Mouse (Mus musculus) neural tube, embryonic 15.5 days (tissue): ENCODE measurements at regions not wholly inside any gene's neighbourhood (a gene's known extent, or its start where the extent isn't known, plus 50 kb on each side); places are given as distances from the start of the nearest gene placed in this dataset.

Experiments
- ATAC-seq: fragments of 200-750 bp; cut with Nextera tagmentation; 2 replicates; pipeline ENCODE4 v1.8.0; 2017; ENCODE audit warnings: mild to moderate bottlenecking, moderate TSS enrichment, moderate library complexity; ENCODE audit not compliant: low FRiP score
- H3K27ac ChIP-seq: fragments of 300-500 bp; sonication (generic); replicated peaks from 2 replicates; pipeline ENCODE4 v1.5.1; 2015; ENCODE audit warnings: mild to moderate bottlenecking, inconsistent platforms
- H3K27me3 ChIP-seq: fragments of 300-500 bp; sonication (generic); replicated peaks from 2 replicates; pipeline ENCODE4 v1.6.1; 2015; ENCODE audit warnings: inconsistent platforms
- H3K36me3 ChIP-seq: fragments of 300-500 bp; sonication (generic); 2 replicates; pipeline ENCODE4 v1.6.1; 2015; ENCODE audit warnings: inconsistent platforms
- H3K4me1 ChIP-seq: fragments of 300-500 bp; sonication (generic); 2 replicates; pipeline ENCODE4 v1.6.1; 2015; ENCODE audit warnings: inconsistent platforms
- H3K4me2 ChIP-seq: fragments of 300-500 bp; sonication (generic); 2 replicates; pipeline ENCODE4 v1.6.1; 2015; ENCODE audit warnings: inconsistent platforms, mild to moderate bottlenecking, moderate library complexity
- H3K4me3 ChIP-seq: fragments of 300-500 bp; sonication (generic); replicated peaks from 2 replicates; pipeline ENCODE4 v1.5.1; 2015; ENCODE audit warnings: mild to moderate bottlenecking, inconsistent platforms
- H3K9ac ChIP-seq: fragments of 300-500 bp; sonication (generic); replicated peaks from 2 replicates; pipeline ENCODE4 v1.6.1; 2015; ENCODE audit warnings: mild to moderate bottlenecking, inconsistent platforms
- H3K9me3 ChIP-seq: fragments of 300-500 bp; sonication (generic); replicated peaks from 2 replicates; pipeline ENCODE4 v1.6.1; 2016; ENCODE audit warnings: inconsistent platforms
- WGBS: fragments of 180-500 bp; shearing (Covaris S2); methylation state at CpG from one replicate; pipeline ENCODE4 v1.1.7; 2015; ENCODE audit warnings: mixed read lengths; 5-methylcytosine and 5-hydroxymethylcytosine counted together

GRCm38 (mm10) chr2:178844561-178844960 is 414.2 kb downstream of the Cdh26 start:
- Histone ChIP-seq H3K27ac (no peak overlapping the region), H3K36me3 (no peaks in the 10 kb centered on the region), H3K9ac (no peak overlapping the region), H3K4me1 (peaks cover 30% of the 10 kb centered on the region), H3K4me3 (no peak overlapping the region), H3K27me3 (no peaks in the 10 kb centered on the region), H3K9me3 (no peaks in the 10 kb centered on the region), H3K4me2 (no peak overlapping the region)
- WGBS = 58% methylated on average over 4 of the region's 4 CpGs
- ATAC-seq = no peak

- Histone ChIP-seq H3K27me3 (no peaks in the 10 kb centered on the region), H3K36me3 (no peaks in the 10 kb centered on the region), H3K9ac (no peak overlapping the region), H3K4me2 (no peak overlapping the region), H3K4me1 (no peaks in the 10 kb centered on the region), H3K9me3 (no peaks in the 10 kb centered on the region), H3K27ac (no peak overlapping the region), H3K4me3 (no peak overlapping the region)
- WGBS = 83% methylated on average over 10 of the region's 10 CpGs
- ATAC-seq = no peak
Measured at GRCm38 (mm10) chr2:178850320-178850719, 420.0 kb downstream of the Cdh26 start.

- no peak overlapping the region for H3K27ac ChIP-seq
- H3K9me3 ChIP-seq = no peaks in the 10 kb centered on the region
- no peak overlapping the region for H3K9ac ChIP-seq
- no peaks in the 10 kb centered on the region for H3K27me3 ChIP-seq
- no peak for ATAC-seq
- H3K4me1 ChIP-seq = no peaks in the 10 kb centered on the region
- WGBS = 61% methylated on average over 11 of the region's 11 CpGs
- H3K36me3 ChIP-seq = no peaks in the 10 kb centered on the region
- H3K4me2 ChIP-seq = no peak overlapping the region
- no peak overlapping the region for H3K4me3 ChIP-seq
Measured at GRCm38 (mm10) chr2:178850769-178851168, 420.4 kb downstream of the Cdh26 start.

GRCm38 (mm10) chr2:178854012-178854411 is 423.7 kb downstream of the Cdh26 start:
- no peak overlapping the region for H3K27ac ChIP-seq
- ATAC-seq = no peak
- H3K9ac ChIP-seq = no peak overlapping the region
- H3K4me3 ChIP-seq = no peak overlapping the region
- H3K36me3 ChIP-seq = no peaks in the 10 kb centered on the region
- no peaks in the 10 kb centered on the region for H3K9me3 ChIP-seq
- 76% methylated on average over 1 of the region's 1 CpGs for whole genome bisulfite sequencing
- H3K4me1 ChIP-seq = no peaks in the 10 kb centered on the region
- no peak overlapping the region for H3K4me2 ChIP-seq
- no peaks in the 10 kb centered on the region for H3K27me3 ChIP-seq

- Histone ChIP-seq H3K4me3 (no peak overlapping the region), H3K9ac (no peak overlapping the region), H3K4me1 (no peaks in the 10 kb centered on the region), H3K27me3 (no peaks in the 10 kb centered on the region), H3K4me2 (no peak overlapping the region), H3K36me3 (no peaks in the 10 kb centered on the region), H3K27ac (no peak overlapping the region), H3K9me3 (no peaks in the 10 kb centered on the region)
- 56% methylated on average over 2 of the region's 2 CpGs for WGBS
- no peak for ATAC-seq
Measured at GRCm38 (mm10) chr2:178854760-178855159, 424.4 kb downstream of the Cdh26 start.

- no peaks in the 10 kb centered on the region for H3K4me1 ChIP-seq
- no peak for ATAC-seq
- H3K9me3 ChIP-seq = no peaks in the 10 kb centered on the region
- H3K9ac ChIP-seq = no peak overlapping the region
- H3K4me3 ChIP-seq = no peak overlapping the region
- H3K27ac ChIP-seq = no peak overlapping the region
- no peaks in the 10 kb centered on the region for H3K36me3 ChIP-seq
- H3K4me2 ChIP-seq = no peak overlapping the region
- no peaks in the 10 kb centered on the region for H3K27me3 ChIP-seq
Measured at GRCm38 (mm10) chr2:178862620-178863019, 432.3 kb downstream of the Cdh26 start.

- no peaks in the 10 kb centered on the region for H3K36me3 ChIP-seq
- no peaks in the 10 kb centered on the region for H3K27me3 ChIP-seq
- 70% methylated on average over 3 of the region's 3 CpGs for WGBS
- H3K9me3 ChIP-seq = no peaks in the 10 kb centered on the region
- H3K4me1 ChIP-seq = no peaks in the 10 kb centered on the region
- no peak overlapping the region for H3K27ac ChIP-seq
- ATAC-seq = no peak
- no peak overlapping the region for H3K4me2 ChIP-seq
- no peak overlapping the region for H3K4me3 ChIP-seq
- H3K9ac ChIP-seq = no peak overlapping the region
Measured at GRCm38 (mm10) chr2:178867086-178867485, 436.8 kb downstream of the Cdh26 start.

GRCm38 (mm10) chr2:178869160-178869559 is 438.8 kb downstream of the Cdh26 start:
- no peak for ATAC-seq
- Histone ChIP-seq H3K9ac (no peak overlapping the region), H3K27me3 (no peaks in the 10 kb centered on the region), H3K9me3 (no peaks in the 10 kb centered on the region), H3K4me2 (no peak overlapping the region), H3K27ac (no peak overlapping the region), H3K36me3 (no peaks in the 10 kb centered on the region), H3K4me3 (no peak overlapping the region), H3K4me1 (no peaks in the 10 kb centered on the region)
- WGBS = 86% methylated on average over 3 of the region's 3 CpGs

- Histone ChIP-seq H3K9ac (no peak overlapping the region), H3K27ac (no peak overlapping the region), H3K9me3 (no peaks in the 10 kb centered on the region), H3K27me3 (no peaks in the 10 kb centered on the region), H3K4me3 (no peak overlapping the region), H3K4me1 (no peaks in the 10 kb centered on the region), H3K36me3 (no peaks in the 10 kb centered on the region), H3K4me2 (no peak overlapping the region)
- 75% methylated on average over 12 of the region's 12 CpGs for WGBS
- no peak for ATAC-seq
Measured at GRCm38 (mm10) chr2:178878436-178878835, 448.1 kb downstream of the Cdh26 start.

- H3K27me3 ChIP-seq = no peaks in the 10 kb centered on the region
- ATAC-seq = no peak
- H3K4me3 ChIP-seq = no peak overlapping the region
- no peak overlapping the region for H3K4me2 ChIP-seq
- no peaks in the 10 kb centered on the region; the same call in 1 of the 2 replicates for H3K4me1 ChIP-seq
- H3K27ac ChIP-seq = no peak overlapping the region
- no peak overlapping the region for H3K9ac ChIP-seq
- no peaks in the 10 kb centered on the region for H3K9me3 ChIP-seq
- H3K36me3 ChIP-seq = no peaks in the 10 kb centered on the region
- WGBS = 53% methylated on average over 5 of the region's 5 CpGs
Measured at GRCm38 (mm10) chr2:178885686-178886085, 455.4 kb downstream of the Cdh26 start.

- Histone ChIP-seq H3K9me3 (no peaks in the 10 kb centered on the region), H3K9ac (no peak overlapping the region), H3K4me1 (no peaks in the 10 kb centered on the region; the same call in 1 of the 2 replicates), H3K27ac (no peak overlapping the region), H3K4me2 (no peak overlapping the region), H3K4me3 (no peak overlapping the region), H3K36me3 (no peaks in the 10 kb centered on the region), H3K27me3 (no peaks in the 10 kb centered on the region)
- 49% methylated on average over 6 of the region's 6 CpGs for WGBS
- ATAC-seq = 0 out of 2 replicates have a peak, but pooled peaks have one; percentile 59
Measured at GRCm38 (mm10) chr2:178888704-178889103, 458.4 kb downstream of the Cdh26 start.

- WGBS = 80% methylated on average over 5 of the region's 5 CpGs
- Histone ChIP-seq H3K4me2 (no peak overlapping the region), H3K36me3 (no peaks in the 10 kb centered on the region), H3K9me3 (no peaks in the 10 kb centered on the region), H3K4me3 (no peak overlapping the region), H3K27ac (no peak overlapping the region), H3K27me3 (no peaks in the 10 kb centered on the region), H3K9ac (no peak overlapping the region), H3K4me1 (no peaks in the 10 kb centered on the region)
- no peak for ATAC-seq
Measured at GRCm38 (mm10) chr2:178902397-178902796, 472.1 kb downstream of the Cdh26 start.

- Histone ChIP-seq H3K36me3 (no peaks in the 10 kb centered on the region), H3K4me1 (0 out of 2 replicates have a peak, but pooled peaks cover 2% of the 10 kb centered on the region), H3K4me3 (no peak overlapping the region), H3K27me3 (no peaks in the 10 kb centered on the region), H3K9ac (no peak overlapping the region), H3K9me3 (no peaks in the 10 kb centered on the region), H3K27ac (no peak overlapping the region), H3K4me2 (no peak overlapping the region)
- no peak for ATAC-seq
- 65% methylated on average over 7 of the region's 7 CpGs for WGBS
Measured at GRCm38 (mm10) chr2:178909325-178909724, 479.0 kb downstream of the Cdh26 start.
